Mouse (Mus musculus) liver, embryonic 14.5 days (tissue): Measurements from ENCODE around the gene Ccdc107. TPM values are rescaled to one million over a fixed set of nuclear protein-coding genes. Genes with fewer than 3 reads are reported as not detected.
A peak's percentile ranks its signal among the peaks of the same experiment; 100 is the strongest.

Source experiments
- ATAC-seq: fragments of 200-750 bp; cut with Nextera tagmentation; 2 replicates; pipeline ENCODE4 v1.8.0; 2017; ENCODE audit warnings: moderate number of reproducible peaks, mild to moderate bottlenecking, moderate library complexity; ENCODE audit not compliant: insufficient read depth
- DNase-seq, 3 experiments: peaks; one replicate each; pipeline ENCODE4 v3.0.0-alpha.2; 2012 to 2013; ENCODE audit warnings: low read depth in 3 of 3, low spot score in 3 of 3
- H3K27ac ChIP-seq: fragments of 300-500 bp; sonication (generic); 2 replicates; pipeline ENCODE4 v1.5.1; 2014; ENCODE audit warnings: moderate library complexity, mild to moderate bottlenecking, control low read depth, inconsistent platforms
- H3K27me3 ChIP-seq: fragments of 300-500 bp; sonication (generic); 2 replicates; pipeline ENCODE4 v1.6.1; 2014; ENCODE audit warnings: mild to moderate bottlenecking, low read length, moderate library complexity; ENCODE audit not compliant: control insufficient read depth, insufficient read depth
- H3K36me3 ChIP-seq: fragments of 300-500 bp; sonication (generic); replicated peaks from 2 replicates; pipeline ENCODE4 v1.6.1; 2014; ENCODE audit warnings: low read depth; ENCODE audit not compliant: control insufficient read depth, insufficient read depth
- H3K4me1 ChIP-seq, 2 experiments: fragments of 200-500 bp in 1 of 2; fragments of 300-500 bp in 1 of 2; sonication (generic) in 1 of 2; replicated peaks; 2 replicates each; pipeline ENCODE4 v1.6.1; 2012 to 2014; ENCODE audit warnings: antibody characterized with exemption in 1 of 2, inconsistent platforms in 1 of 2, low read length in 1 of 2; ENCODE audit not compliant: control insufficient read depth in 2 of 2, insufficient read depth in 2 of 2
- H3K4me2 ChIP-seq: fragments of 300-500 bp; sonication (generic); 2 replicates; pipeline ENCODE4 v1.6.1; 2014; ENCODE audit warnings: low read depth, mild to moderate bottlenecking, control low read depth, moderate library complexity
- H3K4me3 ChIP-seq, 2 experiments: fragments of 200-500 bp in 1 of 2; fragments of 300-500 bp in 1 of 2; sonication (generic) in 1 of 2; 2 replicates each; pipeline ENCODE4 v1.5.1; 2012 to 2014; ENCODE audit warnings: low read depth in 2 of 2, low read length in 2 of 2, mild to moderate bottlenecking in 2 of 2, control low read depth in 1 of 2, inconsistent platforms in 1 of 2, moderate library complexity in 1 of 2; ENCODE audit not compliant: insufficient read depth in 1 of 2
- H3K9ac ChIP-seq: fragments of 300-500 bp; sonication (generic); replicated peaks from 2 replicates; pipeline ENCODE4 v1.6.1; 2014; ENCODE audit warnings: mild to moderate bottlenecking, control low read depth, moderate library complexity
- H3K9me3 ChIP-seq: fragments of 300-500 bp; sonication (generic); 2 replicates; pipeline ENCODE4 v1.6.1; 2016; ENCODE audit warnings: low read length, mixed read lengths; ENCODE audit not compliant: control insufficient read depth
- CTCF ChIP-seq: IDR thresholded peaks from 2 replicates; pipeline ENCODE4 v1.5.1; 2016; ENCODE audit warnings: antibody characterized with exemption, low read depth, control low read depth
- EP300 ChIP-seq: IDR thresholded peaks from 2 replicates; pipeline ENCODE4 v1.6.1; 2016; ENCODE audit warnings: antibody characterized with exemption, low read depth
- WGBS: fragments of 180-500 bp; shearing (Covaris S2); extraction: QIAGEN DNeasy Blood & Tissue Kit; methylation state at CpG from one replicate; pipeline ENCODE4 v1.1.7; 2014; ENCODE audit not compliant: insufficient replicate concordance; 5-methylcytosine and 5-hydroxymethylcytosine counted together
- polyA plus RNA-seq, 2 experiments: library from polyadenylated mRNA; depleted of rRNA in 1 of 2; stranded (reverse) in 1 of 2; unstranded in 1 of 2; fragments of >200 nt; fragmentation: Nextera tagmentation in 1 of 2; extraction: Ambion mirVana in 1 of 2; gene quantifications; 2 replicates each; pipeline versions ENCODE4 v1.2.1 to v1.2.3; 2012 to 2014

The Ccdc107 gene
- polyA plus RNA-seq, 2 experiments: 27.6 to 36.7 TPM

GRCm38 (mm10) chr4:43492101-43492820, 439 bp upstream of the Ccdc107 start:
- H3K27ac ChIP-seq: peak overlapping the region; percentile 60
- 42% methylated on average over 12 of the region's 12 CpGs for WGBS
- DNase-seq (no peak), ATAC-seq (no peak)
- H3K9me3 ChIP-seq: no peaks in the 10 kb centered on the region
- peak overlapping the region; percentile 51 for H3K9ac ChIP-seq
- peaks cover 13 to 18% of the 10 kb centered on the region in 2 experiments for H3K4me1 ChIP-seq
- peaks cover 16% of the 10 kb centered on the region for H3K36me3 ChIP-seq
- H3K4me2 ChIP-seq: peak overlapping the region; percentile 84
- peak overlapping the region in 1 of 2 experiments; percentile 91; a peak in 2 of 4 replicates for H3K4me3 ChIP-seq
- TF ChIP-seq EP300 (no peak), CTCF (no peak)
- H3K27me3 ChIP-seq: no peaks in the 10 kb centered on the region

GRCm38 (mm10) chr4:43493186-43493845, 616 bp downstream of the Ccdc107 start:
- WGBS: under 1% methylated on average over 47 of the region's 47 CpGs
- H3K9ac ChIP-seq: peak overlapping the region; percentile 92
- H3K36me3 ChIP-seq: peaks cover 19% of the 10 kb centered on the region
- TF ChIP-seq EP300: no peak
- TF ChIP-seq CTCF: peak; percentile 35; the same call in 1 of the 2 replicates
- no peaks in the 10 kb centered on the region for H3K9me3 ChIP-seq
- no peaks in the 10 kb centered on the region for H3K27me3 ChIP-seq
- ATAC-seq: peak; percentile 82
- peak; percentile 86 to 91 (median 87) for DNase-seq
- H3K4me3 ChIP-seq: peak overlapping the region; percentile 84 to 91
- peak overlapping the region; percentile 73 for H3K27ac ChIP-seq
- H3K4me2 ChIP-seq: peak overlapping the region; percentile 84
- peaks cover 13 to 23% of the 10 kb centered on the region in 2 experiments for H3K4me1 ChIP-seq

- Histone ChIP-seq H3K27me3 (no peaks in the 10 kb centered on the region), H3K27ac (peak overlapping the region; percentile 73), H3K9ac (peak overlapping the region; percentile 92), H3K4me1 (peaks cover 13 to 29% of the 10 kb centered on the region in 2 experiments), H3K4me3 (peak overlapping the region; percentile 84 to 91), H3K4me2 (peak overlapping the region; percentile 84), H3K36me3 (peaks cover 19% of the 10 kb centered on the region), H3K9me3 (no peaks in the 10 kb centered on the region)
- 0 out of 2 replicates have a peak, but pooled peaks have one; percentile 19 for TF ChIP-seq EP300
- no peak for TF ChIP-seq CTCF
- under 1% methylated on average over 9 of the region's 9 CpGs for WGBS
- ATAC-seq: no peak
- no peak for DNase-seq
These were observed 1.1 kb downstream of the Ccdc107 start for GRCm38 (mm10) chr4:43493846-43494240.

GRCm38 (mm10) chr4:43496587-43496986, 3.9 kb downstream of the Ccdc107 start:
- TF ChIP-seq EP300 (no peak), CTCF (no peak)
- Histone ChIP-seq H3K9ac (no peak overlapping the region), H3K9me3 (no peaks in the 10 kb centered on the region), H3K27ac (no peak overlapping the region), H3K4me3 (no peak overlapping the region), H3K4me1 (peaks cover 12 to 29% of the 10 kb centered on the region in 2 experiments), H3K36me3 (peaks cover 19% of the 10 kb centered on the region), H3K4me2 (no peak overlapping the region), H3K27me3 (no peaks in the 10 kb centered on the region)
- 67% methylated on average over 6 of the region's 6 CpGs for WGBS
- DNase-seq (no peak), ATAC-seq (no peak)

- H3K27ac ChIP-seq: no peak overlapping the region
- no peaks in the 10 kb centered on the region for H3K27me3 ChIP-seq
- TF ChIP-seq EP300 (no peak), CTCF (no peak)
- H3K4me3 ChIP-seq: peak overlapping the region in 1 of 2 experiments; percentile 75; a peak in 2 of 4 replicates
- WGBS: 90% methylated on average over 8 of the region's 8 CpGs
- H3K9me3 ChIP-seq: no peaks in the 10 kb centered on the region
- H3K36me3 ChIP-seq: peaks cover 19% of the 10 kb centered on the region
- peaks cover 12 to 25% of the 10 kb centered on the region in 2 experiments for H3K4me1 ChIP-seq
- no peak for DNase-seq
- H3K9ac ChIP-seq: no peak overlapping the region; the same call in 1 of the 2 replicates
- H3K4me2 ChIP-seq: peak overlapping the region; percentile 75
- ATAC-seq: no peak
These were observed 4.7 kb downstream of the Ccdc107 start for GRCm38 (mm10) chr4:43497405-43497804.
